Mouse (Mus musculus) right cerebral cortex, adult 2 months (tissue): Measurements from ENCODE around the gene Tcf7.
A peak's percentile ranks its signal among the peaks of the same experiment; 100 is the strongest.

Source experiments
- DNase-seq, 2 experiments: peaks; one replicate each; pipeline ENCODE4 v3.0.0; 2021 to 2022; ENCODE audit warnings: low spot score in 2 of 2

Gene Tcf7

DNA sequence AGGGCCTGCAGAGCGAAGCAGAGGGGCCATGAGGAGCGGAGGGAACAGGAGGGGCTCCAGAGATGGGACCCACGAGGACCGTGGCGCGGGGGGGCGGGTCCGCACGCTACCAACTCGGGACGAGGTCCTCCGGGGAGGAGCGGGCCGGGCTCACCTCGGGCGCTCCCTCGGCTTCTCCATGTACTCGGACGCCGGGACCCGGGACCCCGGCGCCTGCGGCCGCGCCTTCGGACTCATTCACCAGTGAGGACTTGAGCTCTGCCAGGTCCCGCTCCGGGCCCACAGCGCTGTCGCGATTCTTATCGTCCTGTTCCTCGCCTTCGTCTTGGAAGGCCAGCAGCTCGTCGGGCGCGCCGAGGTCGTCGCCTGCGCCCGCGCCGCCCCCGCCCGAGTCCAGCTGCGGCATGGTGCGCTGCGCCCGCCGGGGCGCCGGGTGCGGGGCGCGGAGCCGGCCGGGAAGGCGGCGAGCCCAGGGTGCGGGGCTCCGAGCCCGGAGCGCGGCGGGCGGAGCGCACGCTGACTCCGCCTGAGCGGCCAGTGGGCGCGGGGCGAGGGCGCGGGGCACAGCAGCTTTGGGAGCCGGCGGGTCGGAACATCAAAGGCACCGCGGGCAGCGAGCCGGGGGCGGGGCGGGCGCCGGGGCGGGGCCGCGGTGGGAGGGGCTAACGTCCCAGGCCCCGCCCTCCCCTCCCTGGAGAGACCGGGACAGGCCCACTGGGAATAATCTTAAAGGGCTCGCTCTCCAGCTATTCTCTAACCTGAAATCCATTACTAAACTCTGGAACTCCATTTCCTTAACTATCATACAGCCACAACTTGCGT lies at the start of gene Tcf7:
Tcf7 (minus strand) TSS at position 241 of the 822 bp plus-strand sequence.
- peak in 1 of 2 experiments; percentile 32 for DNase-seq

- DNase-seq, result no peak
These were observed 44.5 kb upstream of the Tcf7 start for GRCm38 (mm10) chr11:52327313-52327712.

DNA sequence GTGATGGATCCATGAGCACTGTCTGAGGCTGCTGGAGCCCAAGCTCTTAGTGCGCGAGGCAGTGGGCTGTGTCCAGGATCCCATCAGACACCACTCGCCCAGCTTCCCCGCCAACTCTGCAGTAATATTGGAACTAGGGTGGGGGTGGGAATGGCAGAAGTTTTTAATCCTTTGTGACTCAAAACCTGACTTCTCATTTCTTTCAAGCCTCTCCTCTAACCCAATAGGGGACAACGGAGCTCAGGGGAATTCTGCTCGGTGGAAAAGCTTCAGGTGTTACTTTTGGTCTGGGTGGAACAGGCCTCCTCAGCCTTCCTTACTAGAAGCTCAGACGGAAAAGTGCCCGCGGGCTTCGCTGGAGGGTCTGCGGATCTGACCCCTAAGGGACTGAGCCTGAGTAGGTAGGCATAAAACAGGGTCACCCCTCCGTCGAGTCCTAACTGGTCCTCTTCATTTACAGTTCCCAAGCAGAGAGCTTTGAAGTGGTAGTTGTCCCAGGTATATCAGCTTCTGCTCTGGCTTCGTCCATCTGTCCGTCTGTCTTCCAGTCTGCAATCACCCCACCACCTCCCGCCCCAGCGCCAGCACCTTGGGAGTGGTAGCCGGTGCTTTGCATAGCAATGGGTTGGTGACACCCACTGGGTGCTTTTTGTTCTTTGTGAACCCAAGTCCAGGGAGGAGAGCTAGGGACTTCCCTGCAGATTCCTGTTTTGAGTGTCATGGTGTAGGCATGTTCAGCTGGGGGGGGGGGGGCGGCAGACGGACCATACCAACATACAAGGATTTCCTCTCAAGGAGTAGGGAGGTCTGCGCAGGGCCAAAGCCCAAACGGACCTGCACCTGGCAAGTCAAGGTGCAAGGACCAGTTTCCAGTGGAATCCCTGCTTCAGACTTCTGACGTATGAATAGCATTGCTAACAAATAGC lies 41.9 kb upstream of the Tcf7 start:
- no peak for DNase-seq

GRCm38 (mm10) chr11:52321540-52321939 lies 38.7 kb upstream of the Tcf7 start:
- DNase-seq, result no peak

DNA sequence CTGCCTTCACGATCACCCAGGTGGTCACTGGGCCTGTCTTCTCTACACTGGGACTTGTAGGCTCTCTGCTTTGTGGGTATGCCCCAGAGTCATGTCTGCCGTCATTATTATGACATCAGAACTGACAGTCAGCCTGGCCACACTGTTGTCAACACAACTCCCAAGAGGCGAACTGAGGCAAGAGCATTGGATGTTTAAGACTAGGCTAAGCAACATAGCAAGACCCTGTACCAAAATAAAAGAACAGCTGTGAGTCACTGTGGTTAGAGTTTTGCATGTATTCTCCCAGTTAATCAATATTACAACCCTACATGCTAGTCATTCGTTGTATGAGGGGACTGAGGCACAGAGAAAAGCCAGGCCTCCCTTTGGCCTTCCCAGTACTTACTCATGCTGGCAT lies 37.7 kb upstream of the Tcf7 start:
- no peak for DNase-seq

DNA sequence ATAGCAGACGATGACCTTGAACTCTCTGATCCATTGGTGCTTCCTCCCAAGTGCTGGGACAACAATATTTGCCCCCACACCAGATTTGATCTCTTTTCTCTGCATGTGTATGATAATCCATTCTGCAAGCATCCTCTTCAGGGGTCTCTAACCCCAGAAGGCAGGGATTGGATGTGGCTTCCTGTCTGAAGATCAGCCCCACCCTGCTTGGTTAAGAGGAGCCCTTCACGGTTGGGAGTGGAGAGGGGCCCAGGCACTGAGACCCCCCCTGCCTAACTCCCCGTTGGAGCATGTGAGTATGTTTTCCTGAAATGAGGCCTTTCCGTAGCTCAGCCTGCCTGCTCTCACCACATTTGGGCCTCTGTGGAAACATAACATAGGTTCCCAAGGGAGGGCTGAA lies 36.9 kb upstream of the Tcf7 start:
- DNase-seq, result no peak

DNA sequence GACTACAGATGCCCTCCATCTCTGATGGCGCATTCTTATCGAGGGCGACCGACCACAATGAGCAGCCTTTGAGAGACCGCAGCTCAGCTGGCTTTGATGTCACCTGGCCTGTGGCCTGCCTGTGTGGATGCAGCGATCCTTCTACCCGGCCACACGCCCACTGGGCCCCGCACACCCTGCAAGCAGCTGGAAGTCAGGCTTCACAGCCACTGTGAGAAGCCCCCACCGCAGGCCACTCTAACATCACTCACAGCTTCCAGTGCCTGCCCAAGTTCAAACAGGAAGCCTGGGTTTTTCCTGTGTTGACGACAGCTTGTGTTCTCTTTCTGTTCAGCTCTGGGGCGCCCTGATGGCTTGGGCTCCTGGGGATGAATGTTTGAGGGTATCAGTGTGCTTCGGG lies 35.6 kb upstream of the Tcf7 start:
- no peak for DNase-seq

GRCm38 (mm10) chr11:52314102-52314793 lies 31.4 kb upstream of the Tcf7 start:
- DNase-seq, result no peak

DNA sequence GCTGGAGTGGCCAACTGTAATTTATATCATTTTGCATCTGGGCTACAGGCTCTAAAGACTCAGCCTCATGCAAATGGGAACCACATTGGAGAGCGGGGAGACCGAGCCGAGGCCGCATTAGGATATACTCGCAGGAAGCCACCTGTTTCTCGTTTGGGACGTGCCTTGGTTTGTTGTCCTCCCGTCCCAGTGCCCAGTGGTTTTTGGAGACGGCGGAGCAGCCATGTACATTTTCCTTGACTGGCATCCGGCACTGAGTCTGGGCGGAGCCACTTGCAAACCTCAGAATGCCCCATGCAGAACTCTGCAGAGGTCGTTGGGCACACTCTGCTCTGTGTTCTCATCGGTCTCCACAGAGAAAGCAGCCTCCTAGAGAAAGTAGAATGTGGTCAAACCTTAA lies 27.9 kb upstream of the Tcf7 start:
- DNase-seq, result no peak

DNA sequence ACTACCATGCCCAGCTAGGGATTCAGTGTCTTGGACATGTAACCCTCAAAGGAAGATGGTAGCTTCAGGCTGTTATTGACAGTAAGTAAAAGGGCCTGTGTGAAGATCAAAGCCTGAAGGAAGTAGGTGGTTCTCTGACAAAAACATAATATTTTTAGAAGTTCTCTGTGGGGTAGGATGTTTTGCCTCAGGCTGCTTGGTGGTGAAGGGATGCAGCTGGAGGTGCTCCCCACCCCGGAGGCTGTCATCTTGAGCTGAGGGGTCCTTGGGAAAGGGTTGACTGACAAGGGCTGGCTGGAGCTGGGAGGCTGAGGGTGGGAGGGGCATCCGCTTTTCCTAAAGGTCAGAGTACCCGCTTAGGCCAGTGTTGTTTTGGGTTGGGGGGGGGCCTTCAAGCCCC lies 26.7 kb upstream of the Tcf7 start:
- no peak for DNase-seq

GRCm38 (mm10) chr11:52306431-52306830 lies 23.6 kb upstream of the Tcf7 start:
- DNase-seq, result no peak

DNA sequence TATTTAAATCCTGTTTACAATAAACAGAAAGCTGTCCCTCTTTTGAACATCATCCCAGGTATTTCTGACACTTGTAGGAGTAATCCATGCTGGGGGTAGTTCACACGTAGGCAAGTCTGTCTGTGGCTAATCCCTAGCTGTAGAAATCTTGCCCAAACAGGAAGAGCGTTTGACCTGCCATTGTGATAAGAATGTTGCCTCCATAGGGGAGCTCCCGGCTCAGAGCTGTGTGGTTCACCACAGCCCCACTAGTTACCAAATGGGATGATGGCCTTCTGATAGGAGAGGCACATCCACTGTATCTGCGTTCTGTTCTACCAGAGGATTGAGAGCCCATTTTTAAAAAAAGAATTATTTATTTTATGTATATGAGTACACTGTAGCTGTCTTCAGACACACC lies 22.5 kb upstream of the Tcf7 start:
- DNase-seq, result no peak

DNA sequence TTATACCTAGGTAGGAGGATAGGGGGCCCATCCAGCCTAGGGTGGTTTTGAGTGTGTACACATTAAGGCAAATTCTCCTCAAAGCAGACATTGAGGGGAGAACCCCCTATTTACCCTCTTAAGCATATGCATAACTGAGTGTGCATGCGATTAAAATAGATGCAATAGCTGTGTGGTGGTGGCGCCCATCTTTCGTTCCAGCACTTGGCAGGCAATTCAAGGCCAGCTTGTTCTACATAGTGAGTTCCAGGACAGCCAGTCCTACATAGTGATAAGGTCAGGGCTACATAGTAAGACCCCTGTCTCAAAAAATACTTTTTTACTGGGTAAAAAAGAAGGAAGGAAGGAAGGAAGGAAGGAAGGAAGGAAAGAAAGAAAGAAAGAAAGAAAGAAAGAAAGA lies 19.9 kb upstream of the Tcf7 start:
- no peak for DNase-seq

DNA sequence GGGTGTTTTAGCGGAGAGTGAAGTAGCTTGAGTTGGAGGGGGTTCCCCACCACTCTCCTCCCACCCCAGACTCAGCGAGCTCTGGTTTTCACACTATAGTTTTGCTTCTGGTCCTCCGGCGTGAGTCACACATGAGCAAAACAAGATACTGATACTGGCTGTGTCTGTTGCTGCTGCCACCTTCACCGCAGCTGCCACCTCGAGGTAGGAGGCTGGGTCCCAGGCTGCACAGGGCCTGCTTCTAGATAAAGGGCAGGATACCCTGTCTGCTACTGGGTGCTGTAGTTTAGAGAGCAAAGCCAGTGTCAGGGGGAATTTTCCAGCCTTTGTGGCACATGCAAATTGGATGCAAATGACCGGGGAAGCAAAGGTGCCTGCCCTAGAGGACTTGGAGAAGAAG lies 16.9 kb upstream of the Tcf7 start:
- no peak for DNase-seq

- no peak for DNase-seq
These were observed 16.1 kb upstream of the Tcf7 start for GRCm38 (mm10) chr11:52298955-52299354.

- DNase-seq, result peak; percentile 79 to 87
These were observed 14.5 kb upstream of the Tcf7 start for GRCm38 (mm10) chr11:52297352-52297751.

GRCm38 (mm10) chr11:52294103-52294502 lies 11.3 kb upstream of the Tcf7 start:
- DNase-seq, result no peak

DNA sequence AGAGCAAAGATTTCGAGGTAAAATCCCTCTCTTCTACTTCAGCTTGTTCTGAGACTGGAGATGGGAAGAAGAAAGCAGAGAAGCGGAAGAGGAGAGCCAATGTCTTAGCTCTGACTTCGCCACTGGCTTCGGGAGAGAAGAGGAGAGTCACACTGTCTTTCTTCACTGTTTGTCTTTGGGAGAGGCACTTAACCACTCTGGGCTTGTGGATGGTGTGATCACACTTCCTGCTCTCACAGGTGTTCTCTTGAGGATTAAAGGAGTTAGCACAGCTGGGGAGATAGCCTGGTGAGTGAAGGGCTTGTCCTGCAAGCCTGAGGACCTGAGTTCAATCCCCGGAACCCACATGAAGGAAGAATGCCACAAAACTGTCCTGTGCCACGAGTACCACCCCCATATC lies 10.1 kb upstream of the Tcf7 start:
- no peak for DNase-seq

- no peak for DNase-seq
These were observed 9.5 kb upstream of the Tcf7 start for GRCm38 (mm10) chr11:52292346-52292745.

- no peak for DNase-seq
These were observed 4.1 kb upstream of the Tcf7 start for GRCm38 (mm10) chr11:52286958-52287305.

- DNase-seq, result no peak
These were observed 3.6 kb upstream of the Tcf7 start for GRCm38 (mm10) chr11:52286301-52286957.
